Mouse (Mus musculus): ENCODE measurements around the gene Actl10. TPM values are rescaled to one million over a fixed set of nuclear protein-coding genes. Genes with fewer than 3 reads are reported as not detected.

Actl10 gene
- polyA plus RNA-seq, 1 experiment from 2014 or later = not detected

DNA sequence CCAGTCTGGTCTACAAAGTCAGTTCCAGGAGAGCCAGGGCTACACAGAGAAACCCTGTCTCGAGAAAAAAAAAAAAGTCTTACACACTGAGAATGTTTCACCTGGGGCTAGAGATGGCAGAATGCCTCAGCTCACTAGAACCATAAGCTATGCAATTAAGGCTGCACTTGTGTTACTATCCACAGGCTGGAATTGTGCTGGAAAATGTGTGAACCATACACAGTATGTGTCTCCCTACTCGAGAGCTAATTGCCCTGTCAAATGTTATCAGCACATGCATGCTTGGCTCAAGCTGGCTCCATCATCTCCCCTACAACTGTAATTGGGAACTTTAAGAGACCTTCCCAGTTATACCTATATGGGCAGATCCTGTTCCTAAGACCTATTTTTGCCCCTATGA, 639 bp upstream of the Actl10 start:
- Histone ChIP-seq H3K9ac (ENCODE audit: low read length) (no peak overlapping the region), H3K36me3 (ENCODE audit: control insufficient read depth, insufficient read depth, low read length) (no peaks in the 10 kb centered on the region), H3K27me3 (ENCODE audit: control insufficient read depth, insufficient read depth, low read length) (peaks cover 25% of the 10 kb centered on the region), H3K4me1 (ENCODE audit: control insufficient read depth in 2 of 2, insufficient read depth in 2 of 2, low read length in 2 of 2) (peaks cover 15 to 29% of the 10 kb centered on the region in 2 experiments), H3K9me3 (ENCODE audit: control insufficient read depth, low read length) (no peaks in the 10 kb centered on the region), H3K27ac (replicated peaks in 1 of 2; ENCODE audit: control insufficient read depth in 1 of 2, insufficient read depth in 1 of 2, low read depth in 2 of 2, low read length in 2 of 2) (no peak overlapping the region), H3K4me2 (ENCODE audit: low read length) (no peak overlapping the region), H3K4me3 (ENCODE audit: control insufficient read depth in 1 of 2, insufficient read depth in 1 of 2, low read depth in 1 of 2, low read length in 2 of 2) (no peak overlapping the region)
- 62% methylated on average over 2 of the region's 2 CpGs for WGBS
- no peak for ATAC-seq (ENCODE audit: insufficient number of reproducible peaks, insufficient read depth, low FRiP score, low read depth)

DNA sequence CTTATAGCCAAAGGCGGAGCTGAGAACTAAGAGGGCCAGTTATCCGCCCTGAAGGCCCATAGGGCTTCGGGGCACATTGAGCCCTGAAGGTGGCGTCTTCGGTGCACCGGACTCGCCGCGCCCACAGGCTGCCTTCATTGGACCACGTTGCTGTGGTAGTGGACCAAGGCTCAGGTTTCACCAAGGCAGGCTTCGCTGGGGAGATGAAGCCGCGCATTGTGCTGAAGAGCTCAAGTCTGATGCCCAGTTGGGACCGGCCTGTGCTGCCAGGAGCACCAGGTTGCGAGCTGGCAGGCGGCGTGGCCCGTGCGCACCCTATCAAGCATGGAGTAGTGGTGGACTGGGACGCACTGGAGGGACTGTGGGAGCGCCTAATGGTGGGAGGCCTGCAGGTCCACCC, 351 bp downstream of the Actl10 start:
- peaks cover 25% of the 10 kb centered on the region for H3K27me3 ChIP-seq (ENCODE audit: control insufficient read depth, insufficient read depth, low read length)
- peak overlapping the region; percentile 14 to 31 for H3K4me3 ChIP-seq (ENCODE audit: control insufficient read depth in 1 of 2, insufficient read depth in 1 of 2, low read depth in 1 of 2, low read length in 2 of 2)
- H3K4me2 ChIP-seq (ENCODE audit: low read length) = peak overlapping the region; percentile 69
- peaks cover 15 to 29% of the 10 kb centered on the region in 2 experiments for H3K4me1 ChIP-seq (ENCODE audit: control insufficient read depth in 2 of 2, insufficient read depth in 2 of 2, low read length in 2 of 2)
- H3K9me3 ChIP-seq (ENCODE audit: control insufficient read depth, low read length) = no peaks in the 10 kb centered on the region
- 0 out of 4 replicates have a peak overlapping the region, but pooled peaks of 1 of the 2 experiments have one; percentile 19 for H3K27ac ChIP-seq (replicated peaks in 1 of 2; ENCODE audit: control insufficient read depth in 1 of 2, insufficient read depth in 1 of 2, low read depth in 2 of 2, low read length in 2 of 2)
- 26% methylated on average over 21 of the region's 21 CpGs for WGBS
- ATAC-seq (ENCODE audit: insufficient number of reproducible peaks, insufficient read depth, low FRiP score, low read depth) = no peak; the same call in 1 of the 2 replicates
- no peaks in the 10 kb centered on the region for H3K36me3 ChIP-seq (ENCODE audit: control insufficient read depth, insufficient read depth, low read length)
- peak overlapping the region; percentile 59 for H3K9ac ChIP-seq (ENCODE audit: low read length)

DNA sequence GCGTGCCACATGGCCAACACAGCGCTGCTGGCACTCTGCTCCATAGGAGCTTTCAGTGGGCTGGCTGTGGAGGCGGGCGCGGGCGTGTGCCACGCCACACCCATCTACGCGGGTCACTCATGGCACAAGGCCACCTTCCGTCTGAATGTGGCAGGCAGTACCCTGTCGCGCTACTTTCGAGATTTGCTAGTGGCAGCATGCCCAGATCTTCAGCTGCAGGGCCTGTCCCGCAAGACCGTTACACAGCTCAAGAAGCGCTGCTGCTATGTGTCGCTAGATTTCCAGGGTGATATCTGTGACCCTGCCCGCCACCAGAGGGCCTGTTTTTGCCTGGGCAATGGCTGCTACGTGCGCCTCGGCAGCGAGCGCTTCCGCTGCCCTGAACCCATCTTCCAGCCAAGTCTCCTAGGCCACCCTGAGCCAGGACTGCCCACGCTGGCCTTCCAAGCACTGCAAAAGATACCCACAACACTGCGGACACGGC, 890 bp downstream of the Actl10 start:
- H3K36me3 ChIP-seq (ENCODE audit: control insufficient read depth, insufficient read depth, low read length) = no peaks in the 10 kb centered on the region
- H3K27me3 ChIP-seq (ENCODE audit: control insufficient read depth, insufficient read depth, low read length) = peaks cover 25% of the 10 kb centered on the region
- peak; percentile 36 for ATAC-seq (ENCODE audit: insufficient number of reproducible peaks, insufficient read depth, low FRiP score, low read depth)
- H3K4me2 ChIP-seq (ENCODE audit: low read length) = peak overlapping the region; percentile 69
- H3K9ac ChIP-seq (ENCODE audit: low read length) = peak overlapping the region; percentile 59
- H3K27ac ChIP-seq (replicated peaks in 1 of 2; ENCODE audit: control insufficient read depth in 1 of 2, insufficient read depth in 1 of 2, low read depth in 2 of 2, low read length in 2 of 2) = 0 out of 4 replicates have a peak overlapping the region, but pooled peaks of 1 of the 2 experiments have one; percentile 19
- WGBS = 18% methylated on average over 27 of the region's 27 CpGs
- no peaks in the 10 kb centered on the region for H3K9me3 ChIP-seq (ENCODE audit: control insufficient read depth, low read length)
- peaks cover 17 to 32% of the 10 kb centered on the region in 2 experiments for H3K4me1 ChIP-seq (ENCODE audit: control insufficient read depth in 2 of 2, insufficient read depth in 2 of 2, low read length in 2 of 2)
- H3K4me3 ChIP-seq (ENCODE audit: control insufficient read depth in 1 of 2, insufficient read depth in 1 of 2, low read depth in 1 of 2, low read length in 2 of 2) = peak overlapping the region; percentile 14 to 31

DNA sequence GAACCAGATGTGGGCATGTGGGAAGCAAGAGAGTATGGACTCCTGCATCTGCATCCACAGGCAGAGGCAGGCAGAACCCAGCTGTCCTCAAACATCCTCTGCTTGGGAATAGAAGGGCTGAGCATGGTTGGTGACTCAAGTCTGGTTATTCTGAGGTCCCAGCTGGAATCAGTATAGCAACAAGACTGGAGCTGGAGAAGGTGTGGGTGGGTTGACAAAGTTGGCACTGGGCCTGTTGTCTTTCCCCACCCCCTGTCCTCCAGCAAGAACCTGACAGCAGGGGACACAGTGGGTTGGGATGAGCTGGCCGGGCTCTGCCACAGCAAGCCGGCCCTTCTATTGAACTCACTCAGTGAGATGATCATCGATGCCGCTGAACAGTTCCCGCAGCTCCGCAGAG, 3.7 kb downstream of the Actl10 start:
- Histone ChIP-seq H3K27ac (replicated peaks in 1 of 2; ENCODE audit: control insufficient read depth in 1 of 2, insufficient read depth in 1 of 2, low read depth in 2 of 2, low read length in 2 of 2) (no peak overlapping the region), H3K4me3 (ENCODE audit: control insufficient read depth in 1 of 2, insufficient read depth in 1 of 2, low read depth in 1 of 2, low read length in 2 of 2) (no peak overlapping the region), H3K9ac (ENCODE audit: low read length) (no peak overlapping the region), H3K27me3 (ENCODE audit: control insufficient read depth, insufficient read depth, low read length) (peaks cover 24% of the 10 kb centered on the region), H3K36me3 (ENCODE audit: control insufficient read depth, insufficient read depth, low read length) (peaks cover 3% of the 10 kb centered on the region; the same call in 1 of the 2 replicates), H3K4me2 (ENCODE audit: low read length) (no peak overlapping the region), H3K9me3 (ENCODE audit: control insufficient read depth, low read length) (no peaks in the 10 kb centered on the region), H3K4me1 (ENCODE audit: control insufficient read depth in 2 of 2, insufficient read depth in 2 of 2, low read length in 2 of 2) (peaks cover 17 to 29% of the 10 kb centered on the region in 2 experiments; a peak in 3 of 4 replicates)
- WGBS = 86% methylated on average over 6 of the region's 6 CpGs
- ATAC-seq (ENCODE audit: insufficient number of reproducible peaks, insufficient read depth, low FRiP score, low read depth) = no peak

DNA sequence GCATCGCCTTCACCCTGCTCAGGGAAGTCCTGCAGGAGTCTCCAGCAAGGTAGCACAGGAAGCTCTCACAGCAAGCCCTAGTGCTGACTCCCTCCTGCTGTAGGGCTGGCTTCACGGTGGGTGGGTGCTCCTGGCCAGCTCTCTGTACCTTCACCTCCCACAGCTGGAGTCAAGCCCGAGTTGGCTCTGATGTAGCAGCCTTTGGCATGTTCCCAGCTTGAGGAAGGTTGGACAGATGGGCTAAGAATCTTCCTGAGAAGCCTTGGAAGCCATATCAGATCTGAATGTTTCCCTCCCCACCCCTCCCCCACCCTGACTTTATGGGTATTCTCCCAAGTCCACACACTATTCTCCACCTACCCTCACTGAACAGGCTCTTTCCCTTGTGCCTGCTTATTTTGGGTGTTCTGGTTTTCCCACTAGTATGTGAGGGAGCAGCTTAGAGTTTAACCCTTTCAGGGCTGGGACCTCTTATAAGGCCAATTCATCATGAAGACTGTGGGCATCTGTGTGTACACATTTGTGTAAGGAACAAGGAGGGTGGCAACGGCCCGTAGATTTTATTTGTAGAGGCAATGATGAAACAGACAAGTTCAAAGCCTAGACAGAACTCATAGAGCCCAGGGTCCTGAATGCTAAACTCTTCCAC, 5.7 kb downstream of the Actl10 start:
- H3K27me3 ChIP-seq (ENCODE audit: control insufficient read depth, insufficient read depth, low read length) = peaks cover 10% of the 10 kb centered on the region; the same call in 1 of the 2 replicates
- peaks cover 12 to 21% of the 10 kb centered on the region in 2 experiments; a peak in 3 of 4 replicates for H3K4me1 ChIP-seq (ENCODE audit: control insufficient read depth in 2 of 2, insufficient read depth in 2 of 2, low read length in 2 of 2)
- 52% methylated on average over 5 of the region's 5 CpGs for WGBS
- H3K27ac ChIP-seq (replicated peaks in 1 of 2; ENCODE audit: control insufficient read depth in 1 of 2, insufficient read depth in 1 of 2, low read depth in 2 of 2, low read length in 2 of 2) = no peak overlapping the region
- no peaks in the 10 kb centered on the region for H3K9me3 ChIP-seq (ENCODE audit: control insufficient read depth, low read length)
- no peak for ATAC-seq (ENCODE audit: insufficient number of reproducible peaks, insufficient read depth, low FRiP score, low read depth)
- H3K9ac ChIP-seq (ENCODE audit: low read length) = no peak overlapping the region
- no peak overlapping the region for H3K4me2 ChIP-seq (ENCODE audit: low read length)
- H3K4me3 ChIP-seq (ENCODE audit: control insufficient read depth in 1 of 2, insufficient read depth in 1 of 2, low read depth in 1 of 2, low read length in 2 of 2) = no peak overlapping the region
- peaks cover 21% of the 10 kb centered on the region for H3K36me3 ChIP-seq (ENCODE audit: control insufficient read depth, insufficient read depth, low read length)

DNA sequence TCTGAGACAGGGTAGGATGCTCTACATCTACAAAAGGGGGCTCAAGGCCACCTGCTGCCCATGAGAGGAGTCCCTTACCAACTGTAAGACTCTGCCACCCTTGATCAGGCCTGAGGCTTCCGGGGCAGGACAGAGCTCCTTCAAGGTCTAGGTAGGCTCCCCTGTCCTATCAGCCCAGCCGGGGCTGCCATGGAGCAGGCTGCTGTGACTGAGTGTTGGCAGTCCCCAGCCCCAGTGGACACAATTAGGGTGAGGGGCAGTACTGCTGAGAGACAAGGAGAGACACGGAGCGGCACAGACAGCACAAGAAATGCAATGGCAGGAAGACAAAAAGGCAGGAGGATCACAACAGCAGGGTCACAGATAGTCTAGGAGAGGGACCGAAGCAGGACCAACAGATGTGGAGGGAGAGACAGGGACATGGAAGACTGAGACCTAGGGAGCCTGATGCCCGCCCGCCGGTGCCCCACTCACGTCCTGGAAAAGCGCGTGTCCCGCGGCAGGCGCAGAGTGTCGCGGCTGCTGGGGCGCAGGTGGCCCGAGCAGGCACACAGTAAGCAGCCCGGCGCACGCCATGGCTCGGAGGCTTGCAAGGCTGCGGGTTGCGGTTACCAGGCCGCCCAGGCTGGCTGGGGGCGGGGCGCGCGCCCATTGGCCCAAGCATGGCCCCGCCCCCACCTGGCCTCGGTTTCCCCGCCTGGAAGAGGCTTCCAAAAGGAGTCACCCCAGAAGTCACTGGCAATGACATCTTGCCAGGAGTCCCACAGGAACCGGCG, 6.9 kb downstream of the Actl10 start, which contains the start of gene Necab3:
Gene Necab3, minus strand, starts transcription at position 627 of the 776 bp plus-strand sequence.
- Histone ChIP-seq H3K4me3 (ENCODE audit: control insufficient read depth in 1 of 2, insufficient read depth in 1 of 2, low read depth in 1 of 2, low read length in 2 of 2) (peak within 1 kb of the TSS; percentile 31 to 33), H3K4me1 (ENCODE audit: control insufficient read depth in 2 of 2, insufficient read depth in 2 of 2, low read length in 2 of 2) (peaks cover 8 to 17% of the 10 kb centered on the region in 2 experiments; a peak in 3 of 4 replicates), H3K36me3 (ENCODE audit: control insufficient read depth, insufficient read depth, low read length) (peaks cover 31% of the 10 kb centered on the region), H3K4me2 (ENCODE audit: low read length) (peak within 1 kb of the TSS; percentile 71), H3K27me3 (ENCODE audit: control insufficient read depth, insufficient read depth, low read length) (peaks cover 5% of the 10 kb centered on the region; the same call in 1 of the 2 replicates), H3K27ac (replicated peaks in 1 of 2; ENCODE audit: control insufficient read depth in 1 of 2, insufficient read depth in 1 of 2, low read depth in 2 of 2, low read length in 2 of 2) (no peak within 1 kb of the TSS), H3K9ac (ENCODE audit: low read length) (peak within 1 kb of the TSS; percentile 53; the same call in 1 of the 2 replicates), H3K9me3 (ENCODE audit: control insufficient read depth, low read length) (no peaks in the 10 kb centered on the region)
- ATAC-seq (ENCODE audit: insufficient number of reproducible peaks, insufficient read depth, low FRiP score, low read depth) = no peak
- 4% methylated on average over 34 of the region's 34 CpGs for WGBS

DNA sequence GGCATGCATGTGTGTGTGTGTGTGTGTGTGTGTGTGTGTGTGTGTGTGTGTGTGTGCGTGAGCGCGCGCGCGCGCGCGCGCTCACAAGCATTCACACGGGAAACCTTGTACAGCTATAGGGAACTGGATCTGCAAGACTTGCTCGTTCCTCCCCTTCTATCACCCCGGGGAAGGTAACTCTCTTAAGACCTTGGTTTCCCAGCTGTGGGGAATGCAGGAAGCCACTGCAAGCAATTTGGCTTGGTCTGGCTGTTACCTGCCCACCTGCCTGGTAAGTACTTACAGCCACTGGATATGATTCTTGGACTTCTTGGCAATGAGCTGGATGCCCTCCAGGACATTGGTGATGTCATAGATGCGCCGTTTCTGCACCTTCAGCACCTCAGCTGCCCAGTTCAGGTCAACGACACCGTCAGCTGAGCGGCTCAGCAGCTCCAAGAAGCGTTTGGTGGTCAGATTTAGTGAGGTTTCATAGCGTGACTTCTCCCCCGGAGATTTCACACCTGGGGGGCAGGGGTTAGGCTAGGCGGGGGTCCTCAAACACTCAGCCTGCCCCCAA, 12.1 kb downstream of the Actl10 start:
- Histone ChIP-seq H3K27ac (replicated peaks in 1 of 2; ENCODE audit: control insufficient read depth in 1 of 2, insufficient read depth in 1 of 2, low read depth in 2 of 2, low read length in 2 of 2) (no peak overlapping the region), H3K36me3 (ENCODE audit: control insufficient read depth, insufficient read depth, low read length) (peaks cover 39% of the 10 kb centered on the region), H3K4me2 (ENCODE audit: low read length) (no peak overlapping the region), H3K9ac (ENCODE audit: low read length) (no peak overlapping the region), H3K4me1 (ENCODE audit: control insufficient read depth in 2 of 2, insufficient read depth in 2 of 2, low read length in 2 of 2) (peaks cover 13 to 27% of the 10 kb centered on the region in 2 experiments; a peak in 3 of 4 replicates), H3K27me3 (ENCODE audit: control insufficient read depth, insufficient read depth, low read length) (no peaks in the 10 kb centered on the region), H3K9me3 (ENCODE audit: control insufficient read depth, low read length) (no peaks in the 10 kb centered on the region), H3K4me3 (ENCODE audit: control insufficient read depth in 1 of 2, insufficient read depth in 1 of 2, low read depth in 1 of 2, low read length in 2 of 2) (no peak overlapping the region)
- ATAC-seq (ENCODE audit: insufficient number of reproducible peaks, insufficient read depth, low FRiP score, low read depth) = no peak
- whole genome bisulfite sequencing = 88% methylated on average over 22 of the region's 22 CpGs
